Mouse (Mus musculus): ENCODE measurements around the gene Mindy1. TPM values are rescaled to one million over a fixed set of nuclear protein-coding genes. Genes with fewer than 3 reads are reported as not detected.

Mindy1 gene
- 10 to 100 TPM; 19.5 to 23.8 (median 21.3) TPM for total RNA-seq (2022)

GRCm38 (mm10) chr3:95281216-95282126 lies at the start of gene Mindy1, which contains the start of gene Prune1:
TSS of gene Mindy1 (plus strand) at chr3:95281345.
TSS of gene Prune1 (minus strand) at chr3:95282076.
- peak; percentile 98 for DNase-seq (ENCODE audit: low spot score)

GRCm38 (mm10) chr3:95232771-95233170 lies 48.4 kb upstream of the Mindy1 start:
- DNase-seq (ENCODE audit: low spot score): no peak

GRCm38 (mm10) chr3:95233303-95233980 lies 47.7 kb upstream of the Mindy1 start:
- DNase-seq (ENCODE audit: low spot score): no peak

- no peak for DNase-seq (ENCODE audit: low spot score)
Measured at GRCm38 (mm10) chr3:95235386-95236301, 45.5 kb upstream of the Mindy1 start.

GRCm38 (mm10) chr3:95237541-95238099 lies 43.5 kb upstream of the Mindy1 start:
- no peak for DNase-seq (ENCODE audit: low spot score)

GRCm38 (mm10) chr3:95239022-95239421 lies 42.1 kb upstream of the Mindy1 start:
- DNase-seq (ENCODE audit: low spot score): no peak

- DNase-seq (ENCODE audit: low spot score): no peak
Measured at GRCm38 (mm10) chr3:95239971-95240370, 41.2 kb upstream of the Mindy1 start.

- no peak for DNase-seq (ENCODE audit: low spot score)
Measured at GRCm38 (mm10) chr3:95240900-95241299, 40.2 kb upstream of the Mindy1 start.

GRCm38 (mm10) chr3:95241498-95241897 lies 39.6 kb upstream of the Mindy1 start, which contains the start of gene Gm128:
TSS of gene Gm128 (minus strand) at chr3:95241598.
- no peak for DNase-seq (ENCODE audit: low spot score)

- no peak for DNase-seq (ENCODE audit: low spot score)
Measured at GRCm38 (mm10) chr3:95243086-95243485, 38.1 kb upstream of the Mindy1 start.

- DNase-seq (ENCODE audit: low spot score): no peak
Measured at GRCm38 (mm10) chr3:95246465-95247231, 34.5 kb upstream of the Mindy1 start.

- no peak for DNase-seq (ENCODE audit: low spot score)
Measured at GRCm38 (mm10) chr3:95247660-95248336, 33.3 kb upstream of the Mindy1 start.

GRCm38 (mm10) chr3:95250361-95250760 lies 30.8 kb upstream of the Mindy1 start:
- DNase-seq (ENCODE audit: low spot score): no peak

- DNase-seq (ENCODE audit: low spot score): no peak
Measured at GRCm38 (mm10) chr3:95250783-95251424, 30.2 kb upstream of the Mindy1 start, which contains the start of gene Bnipl. TSS of gene Bnipl (minus strand) at chr3:95251193.

GRCm38 (mm10) chr3:95256931-95257330 lies 24.2 kb upstream of the Mindy1 start:
- DNase-seq (ENCODE audit: low spot score): no peak

GRCm38 (mm10) chr3:95261975-95262374 lies 19.2 kb upstream of the Mindy1 start:
- no peak for DNase-seq (ENCODE audit: low spot score)

GRCm38 (mm10) chr3:95263089-95263739 lies 17.9 kb upstream of the Mindy1 start:
- peak; percentile 69 for DNase-seq (ENCODE audit: low spot score)

GRCm38 (mm10) chr3:95264724-95265123 lies 16.4 kb upstream of the Mindy1 start:
- DNase-seq (ENCODE audit: low spot score): no peak

- DNase-seq (ENCODE audit: low spot score): no peak
Measured at GRCm38 (mm10) chr3:95266052-95266451, 15.1 kb upstream of the Mindy1 start.

Measured in heart, adult 8-10 months (tissue).